Mouse (Mus musculus): ENCODE measurements around the gene Thra.
A peak's percentile ranks its signal among the peaks of the same experiment; 100 is the strongest.
"Not testable (repeated sequence)": the region's sequence is repeated elsewhere in the genome, so short reads cannot be mapped to it uniquely, and the experiment has no call there.

Gene Thra

GRCm38 (mm10) chr11:98717904-98718303, 22.5 kb upstream of the Thra start:
- DNase-seq = peak; percentile 73

GRCm38 (mm10) chr11:98720756-98721155, 19.7 kb upstream of the Thra start:
- DNase-seq = no peak

- peak; percentile 76 for DNase-seq
Observed at GRCm38 (mm10) chr11:98721458-98722226, 18.8 kb upstream of the Thra start.

- no peak for DNase-seq
Observed at GRCm38 (mm10) chr11:98723098-98723497, 17.3 kb upstream of the Thra start.

DNA sequence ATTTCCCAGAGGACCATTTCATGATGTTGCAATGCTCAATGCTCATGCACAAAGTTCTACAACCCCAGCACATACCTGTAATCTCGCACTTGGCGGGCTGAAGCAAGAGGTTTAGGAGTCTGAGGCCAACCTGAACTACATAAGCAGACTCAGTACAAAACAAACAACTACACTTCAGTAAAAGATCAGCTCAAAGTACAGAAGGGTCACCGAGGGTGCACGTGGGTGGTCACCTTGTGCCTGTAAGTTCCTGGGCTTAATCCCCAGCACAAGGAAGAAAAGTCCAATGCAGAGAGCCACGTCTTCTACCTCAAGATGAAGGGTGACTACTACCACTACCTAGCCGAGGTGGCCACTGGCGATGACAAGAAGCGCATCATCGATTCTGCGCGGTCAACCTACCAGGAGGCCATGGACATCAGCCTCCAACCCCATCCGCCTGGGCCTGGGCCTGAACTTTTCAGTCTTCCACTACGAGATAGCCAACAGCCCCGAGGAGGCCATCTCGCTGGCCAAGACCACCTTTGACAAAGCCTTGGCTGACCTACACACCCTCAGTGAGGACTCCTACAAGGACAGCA, 14.4 kb upstream of the Thra start:
- no peak for DNase-seq

DNA sequence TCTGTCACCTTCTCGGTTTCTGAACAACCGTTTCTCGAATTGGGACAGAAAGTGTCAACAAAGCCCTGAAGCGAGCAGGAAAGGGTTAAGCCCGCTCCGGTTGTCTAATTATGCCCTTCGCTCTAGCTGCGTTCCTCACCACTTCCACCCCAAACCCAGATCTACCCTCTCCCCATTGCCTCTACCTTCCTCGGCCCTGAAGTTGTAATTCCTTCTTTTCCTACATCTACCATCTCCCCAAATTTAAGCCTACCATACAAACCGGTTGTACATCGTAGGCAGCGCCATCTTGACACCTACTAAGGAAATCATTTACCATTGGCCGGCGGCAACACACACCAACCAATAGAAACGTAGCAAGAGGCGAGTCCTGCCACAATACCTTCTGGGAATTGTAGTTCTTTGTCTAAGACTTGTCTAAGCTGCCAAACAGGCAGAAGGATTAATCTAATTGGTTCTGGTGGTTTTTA, 11.3 kb upstream of the Thra start, which contains the start of gene Med24:
TSS of gene Med24 (minus strand) at position 317 of the 470 bp plus-strand sequence.
- peak; percentile 89 for DNase-seq

GRCm38 (mm10) chr11:98730727-98731126, 9.7 kb upstream of the Thra start:
- DNase-seq = no peak

DNA sequence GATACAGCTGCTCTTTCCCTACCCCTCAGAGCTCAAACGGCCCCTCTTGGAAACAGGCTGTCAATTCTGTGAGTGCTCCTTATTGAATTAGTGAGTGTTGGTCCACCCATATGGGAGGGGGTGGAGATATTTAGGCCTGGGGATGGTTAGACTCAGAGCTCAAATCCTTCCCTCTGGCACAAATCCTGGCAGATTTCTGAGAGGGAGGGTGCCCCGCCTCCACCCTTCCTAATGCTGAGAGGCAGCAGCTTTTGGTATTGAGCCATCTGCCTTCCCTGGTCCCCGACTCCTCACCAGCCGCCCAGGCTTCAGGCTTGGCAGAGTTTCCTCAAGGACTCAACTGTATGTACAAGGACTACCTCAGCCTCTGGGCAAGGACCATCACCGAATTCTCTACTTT, 9.3 kb upstream of the Thra start:
- DNase-seq = no peak

DNA sequence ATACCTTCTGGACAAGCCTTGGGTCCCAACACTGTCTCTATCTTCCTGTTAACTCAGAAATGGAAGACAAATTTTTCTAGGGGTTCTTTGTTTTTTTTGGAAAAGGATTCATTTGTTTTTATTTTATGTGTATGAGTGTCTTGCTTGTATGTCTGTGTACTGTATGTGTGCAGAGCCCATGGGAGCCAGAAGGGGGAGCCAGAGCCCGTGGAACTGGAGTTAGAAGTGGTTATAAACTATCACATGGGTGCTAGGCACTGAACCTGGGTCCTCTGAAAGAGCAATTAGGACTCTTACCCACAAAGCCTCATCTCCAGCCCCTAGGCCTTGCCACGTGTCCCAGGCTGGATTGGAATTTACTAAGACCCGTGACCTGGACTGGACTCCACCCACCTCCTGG, 6.4 kb upstream of the Thra start:
- DNase-seq = no peak

GRCm38 (mm10) chr11:98735111-98735510, 5.3 kb upstream of the Thra start:
- DNase-seq = no peak

GRCm38 (mm10) chr11:98736176-98736575, 4.3 kb upstream of the Thra start:
- DNase-seq = no peak

DNA sequence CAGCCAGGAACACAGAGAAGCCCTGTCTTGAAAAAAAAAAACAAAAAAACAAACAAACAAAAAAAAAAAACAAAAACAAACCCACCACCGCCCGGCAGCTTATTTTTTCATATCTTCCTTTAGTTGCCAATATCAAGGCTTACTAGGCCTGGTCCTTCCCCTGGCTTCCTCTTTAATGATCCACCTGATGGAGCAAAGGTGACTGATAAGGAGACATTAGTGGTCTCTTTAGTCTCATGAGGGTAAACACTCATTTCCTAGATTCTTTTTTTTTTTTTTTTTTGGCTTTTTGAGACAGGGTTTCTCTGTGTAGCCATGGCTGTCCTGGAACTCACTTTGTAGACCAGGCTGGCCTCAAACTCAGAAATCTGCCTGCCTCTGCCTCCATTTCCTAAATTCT, 3.2 kb upstream of the Thra start:
- DNase-seq = not testable (repeated sequence)

- no peak for DNase-seq
Observed at GRCm38 (mm10) chr11:98738428-98738911, 2.0 kb upstream of the Thra start.

DNA sequence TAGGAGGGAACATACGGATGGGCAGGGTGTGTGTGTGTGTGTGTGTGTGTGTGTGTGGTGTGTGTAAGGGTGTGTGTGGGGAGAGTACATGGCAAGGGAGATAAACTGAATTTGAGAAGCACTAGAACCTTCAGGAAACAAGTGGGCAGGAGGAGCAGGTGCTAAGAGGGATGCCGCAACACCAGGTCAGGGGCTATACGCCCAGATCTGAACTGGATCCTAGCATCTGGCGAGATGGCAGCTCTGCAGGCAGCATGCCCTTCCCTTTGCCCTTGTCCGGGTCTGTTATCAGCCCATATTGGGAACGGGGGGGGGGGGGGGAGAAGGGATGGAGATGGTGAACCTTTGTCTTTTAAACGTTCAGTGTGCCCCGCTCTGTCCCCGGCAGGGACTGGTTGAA, 1.5 kb upstream of the Thra start:
- no peak for DNase-seq

GRCm38 (mm10) chr11:98740026-98740392, 429 bp upstream of the Thra start:
- no peak for DNase-seq

DNA sequence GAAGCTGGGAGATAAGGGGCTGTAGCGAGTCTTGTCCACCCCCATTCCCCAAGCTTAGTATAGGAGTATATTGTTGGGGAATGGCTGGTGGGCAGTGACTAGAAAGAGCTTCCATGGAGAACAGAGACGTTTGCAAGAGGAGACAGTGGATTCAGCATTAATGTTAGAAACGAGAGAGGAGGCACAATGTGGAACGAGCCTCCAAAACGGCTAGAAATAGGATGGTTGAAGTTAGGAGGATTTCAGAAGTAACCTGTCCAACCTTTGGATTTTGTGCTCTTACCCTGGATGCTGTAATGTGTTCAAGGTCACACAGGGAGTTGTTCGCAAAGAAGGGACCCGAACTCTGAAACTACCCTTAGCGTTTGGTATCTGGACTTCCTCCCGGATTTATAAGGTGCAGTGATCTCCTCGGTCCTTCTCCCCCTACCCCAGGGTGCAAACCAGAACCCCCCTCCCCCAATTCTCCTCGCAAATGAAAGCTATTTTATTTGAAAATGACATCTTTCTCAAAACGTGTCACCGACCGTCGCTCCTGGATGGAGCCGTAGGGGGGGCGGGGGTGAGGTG, 698 bp downstream of the Thra start:
- no peak for DNase-seq

DNA sequence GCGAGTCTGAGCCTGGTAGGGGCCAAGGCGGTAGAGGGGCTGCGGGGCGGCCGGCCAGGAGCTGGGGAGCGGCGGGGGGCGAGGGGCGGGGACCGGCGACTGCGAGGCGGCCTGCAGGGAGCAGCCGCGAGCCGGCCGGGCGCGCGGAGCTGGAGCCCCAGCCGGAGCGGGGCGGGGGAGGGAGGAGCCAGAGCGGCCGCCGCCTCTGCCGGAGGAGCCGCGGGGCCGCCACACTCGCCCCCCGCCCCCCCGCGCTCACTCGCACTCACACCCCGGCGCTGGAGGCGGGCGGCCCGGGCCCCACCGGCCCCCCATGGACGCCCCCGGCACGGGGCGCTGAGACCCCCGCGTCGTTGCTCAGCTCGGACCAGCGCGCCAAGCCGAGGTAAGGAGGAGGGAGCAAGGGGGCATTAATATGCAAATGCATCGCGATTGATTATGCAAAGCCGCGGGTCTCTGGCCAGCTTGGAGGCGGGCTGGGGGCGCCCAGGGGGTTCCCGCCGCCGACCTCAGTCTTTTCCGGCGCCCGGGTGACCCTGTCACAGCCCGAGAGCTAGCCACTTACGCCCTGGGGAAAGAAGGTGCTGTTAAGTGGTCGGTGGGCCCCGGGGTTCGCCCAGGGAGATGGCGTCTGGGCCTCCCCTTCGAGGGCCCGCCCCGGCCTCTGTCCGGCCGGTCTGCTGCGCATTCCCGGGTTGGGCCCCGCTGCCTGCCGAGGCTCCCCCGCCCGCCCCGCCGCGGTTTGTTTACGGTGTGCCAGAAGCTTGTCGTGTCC, 1.4 kb downstream of the Thra start:
- peak; percentile 90 for DNase-seq

- peak; percentile 49 for DNase-seq
Observed at GRCm38 (mm10) chr11:98742397-98743291, 2.2 kb downstream of the Thra start.

DNA sequence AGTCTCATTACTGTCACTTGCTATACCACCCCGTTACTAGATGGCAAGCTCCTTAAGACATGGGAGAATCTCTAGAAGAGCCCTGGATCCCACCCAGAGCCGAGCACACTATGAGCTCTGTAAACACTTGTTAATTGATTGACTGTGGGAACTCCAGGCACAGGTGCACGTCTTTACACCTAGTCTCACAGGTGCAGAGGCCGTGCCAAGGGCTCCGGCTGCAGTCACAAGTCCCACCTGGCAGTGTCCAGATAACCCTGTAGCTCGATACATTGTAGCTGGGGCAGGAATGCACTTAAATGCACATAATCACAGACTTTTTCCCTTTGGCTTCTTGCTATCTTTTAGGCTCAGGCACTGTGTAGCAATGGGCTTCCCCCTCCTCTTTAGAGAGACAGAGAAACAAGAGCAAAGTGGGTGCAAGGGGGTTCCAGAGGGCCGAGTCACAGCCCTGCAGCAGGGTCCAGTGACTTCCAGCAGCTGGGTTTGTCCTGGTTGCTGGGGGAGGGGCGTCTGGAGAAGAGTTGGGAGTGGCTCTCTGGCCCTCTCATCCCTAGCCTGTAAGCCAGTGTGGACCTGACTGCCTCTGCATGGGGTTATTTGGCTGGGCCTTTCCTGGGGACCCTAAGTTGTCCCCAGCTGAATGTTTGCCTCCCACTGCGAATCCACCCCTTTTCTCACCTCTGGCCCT, 3.4 kb downstream of the Thra start:
- peak; percentile 79 for DNase-seq

GRCm38 (mm10) chr11:98744456-98745019, 4.1 kb downstream of the Thra start:
- no peak for DNase-seq
